Mouse (Mus musculus): ENCODE results near the gene Akt1s1.

The Akt1s1 gene

GRCm38 (mm10) chr7:44848561-44849415, at the start of gene Akt1s1, which contains the start of gene Tbc1d17:
TSS of gene Akt1s1 (plus strand) at chr7:44848991.
TSS of gene Tbc1d17 (minus strand) at chr7:44849079.
- DNase-seq, result peak; percentile 100

- DNase-seq, result no peak
These were observed 39.9 kb upstream of the Akt1s1 start for GRCm38 (mm10) chr7:44808927-44809326.

- no peak for DNase-seq
These were observed 39.3 kb upstream of the Akt1s1 start for GRCm38 (mm10) chr7:44809466-44809865.

GRCm38 (mm10) chr7:44810365-44810764, 38.4 kb upstream of the Akt1s1 start:
- peak in 1 of 2 experiments; percentile 0 for DNase-seq

- peak in 1 of 2 experiments; percentile 1 for DNase-seq
These were observed 37.8 kb upstream of the Akt1s1 start for GRCm38 (mm10) chr7:44810819-44811557.

- DNase-seq, result peak in 1 of 2 experiments; percentile 2
These were observed 36.0 kb upstream of the Akt1s1 start for GRCm38 (mm10) chr7:44812651-44813325.

- DNase-seq, result peak in 1 of 2 experiments; percentile 0
These were observed 34.8 kb upstream of the Akt1s1 start for GRCm38 (mm10) chr7:44813985-44814384.

GRCm38 (mm10) chr7:44814423-44814822, 34.4 kb upstream of the Akt1s1 start:
- DNase-seq, result peak in 1 of 2 experiments; percentile 2

GRCm38 (mm10) chr7:44814952-44815553, 33.7 kb upstream of the Akt1s1 start:
- DNase-seq, result peak in 1 of 2 experiments; percentile 23

GRCm38 (mm10) chr7:44815721-44816469, 32.9 kb upstream of the Akt1s1 start, which contains the start of the genes Nup62 and Il4i1:
TSS of gene Nup62 (plus strand) at chr7:44816088.
TSS of gene Il4i1 (plus strand) at chr7:44816387.
- peak; percentile 99 for DNase-seq

GRCm38 (mm10) chr7:44816470-44817021, 32.2 kb upstream of the Akt1s1 start, which contains the start of gene Atf5:
TSS of gene Atf5 (minus strand) at chr7:44816658.
- peak; percentile 55 to 59 for DNase-seq

GRCm38 (mm10) chr7:44817441-44817840, 31.4 kb upstream of the Akt1s1 start:
- no peak for DNase-seq

- peak; percentile 6 to 24 for DNase-seq
These were observed 30.6 kb upstream of the Akt1s1 start for GRCm38 (mm10) chr7:44818164-44818563.

GRCm38 (mm10) chr7:44818751-44819235, 30.0 kb upstream of the Akt1s1 start:
- peak; percentile 56 to 58 for DNase-seq

- peak in 1 of 2 experiments; percentile 2 for DNase-seq
These were observed 29.4 kb upstream of the Akt1s1 start for GRCm38 (mm10) chr7:44819391-44819790.

- peak in 1 of 2 experiments; percentile 4 for DNase-seq
These were observed 28.9 kb upstream of the Akt1s1 start for GRCm38 (mm10) chr7:44819863-44820262.

- DNase-seq, result peak in 1 of 2 experiments; percentile 2
These were observed 28.3 kb upstream of the Akt1s1 start for GRCm38 (mm10) chr7:44820525-44820924.

- peak in 1 of 2 experiments; percentile 2 for DNase-seq
These were observed 26.9 kb upstream of the Akt1s1 start for GRCm38 (mm10) chr7:44821666-44822448.

GRCm38 (mm10) chr7:44823409-44823808, 25.4 kb upstream of the Akt1s1 start:
- DNase-seq, result no peak

- peak; percentile 75 to 79 for DNase-seq
These were observed 23.9 kb upstream of the Akt1s1 start for GRCm38 (mm10) chr7:44824872-44825271.
